Mouse (Mus musculus) CH12.LX (cell line): ENCODE measurements around the gene Ccdc32. TPM values are rescaled to one million over a fixed set of nuclear protein-coding genes. Genes with fewer than 3 reads are reported as not detected.

Experiments
- DNase-seq: peaks from one replicate; pipeline ENCODE4 v3.0.0-alpha.2; 2013; ENCODE audit errors: extremely low read depth
- H3K27ac ChIP-seq: 2 replicates; pipeline ENCODE4 v1.5.1; 2012; ENCODE audit warnings: low read depth, mild to moderate bottlenecking, control low read depth, moderate library complexity; ENCODE audit not compliant: insufficient read depth
- H3K27me3 ChIP-seq: replicated peaks from 2 replicates; pipeline ENCODE3; 2012; ENCODE audit warnings: inconsistent platforms
- H3K36me3 ChIP-seq, 2 experiments: replicated peaks in 1 of 2; 2 replicates each; pipeline versions ENCODE3 to v1.6.1; 2012; ENCODE audit warnings: inconsistent platforms in 1 of 2, low read length in 1 of 2, mild to moderate bottlenecking in 1 of 2, mixed read lengths in 1 of 2, moderate library complexity in 1 of 2; ENCODE audit not compliant: control insufficient read depth in 1 of 2, insufficient read depth in 1 of 2
- H3K4me1 ChIP-seq, 2 experiments: 2 replicates each; pipeline ENCODE4 v1.6.1; 2012; ENCODE audit warnings: inconsistent platforms in 1 of 2, moderate library complexity in 1 of 2; ENCODE audit not compliant: insufficient read depth in 2 of 2, control insufficient read depth in 1 of 2
- H3K4me2 ChIP-seq: 2 replicates; pipeline ENCODE4 v1.6.1; 2012; ENCODE audit warnings: low read depth, mild to moderate bottlenecking, control low read depth; ENCODE audit not compliant: poor library complexity, insufficient read depth, severe bottlenecking
- H3K4me3 ChIP-seq, 3 experiments: fragments of 150-350 bp in 1 of 3; sonication (generic) in 1 of 3; replicated peaks in 1 of 3; 2 replicates each; pipeline versions ENCODE3 to v1.5.1; 2011 to 2012; ENCODE audit warnings: low read depth in 2 of 3, low read length in 2 of 3, mild to moderate bottlenecking in 2 of 3, moderate library complexity in 2 of 3, control low read depth in 1 of 3, improper control_type of control experiment in 1 of 3, inconsistent platforms in 1 of 3, mixed read lengths in 1 of 3; ENCODE audit not compliant: poor library complexity in 1 of 3
- H3K79me2 ChIP-seq: replicated peaks from 2 replicates; pipeline ENCODE4 v1.6.1; 2012; ENCODE audit warnings: mild to moderate bottlenecking, moderate library complexity; ENCODE audit not compliant: control insufficient read depth, poor library complexity, insufficient read depth, severe bottlenecking; ENCODE audit errors: extremely low read depth
- H3K9ac ChIP-seq: 2 replicates; pipeline ENCODE4 v1.6.1; 2012; ENCODE audit warnings: low read depth, mild to moderate bottlenecking, control low read depth, moderate library complexity; ENCODE audit not compliant: insufficient read depth
- H3K9me3 ChIP-seq: replicated peaks from 2 replicates; pipeline ENCODE3; 2012; ENCODE audit warnings: low read length, inconsistent platforms, mixed read lengths
- CHD1 ChIP-seq: IDR thresholded peaks from 2 replicates; pipeline ENCODE4 v1.6.1; 2012; ENCODE audit warnings: low read depth, low read length, improper control_type of control experiment, inconsistent platforms
- CHD2 ChIP-seq: IDR thresholded peaks from 2 replicates; pipeline ENCODE4 v1.6.1; 2011; ENCODE audit warnings: low read length, improper control_type of control experiment
- GABPA ChIP-seq: IDR thresholded peaks from 2 replicates; pipeline ENCODE4 v1.6.1; 2012; ENCODE audit warnings: low read depth, low read length, improper control_type of control experiment, inconsistent platforms; ENCODE audit not compliant: insufficient replicate concordance
- JUN ChIP-seq: IDR thresholded peaks from 2 replicates; pipeline ENCODE4 v1.6.1; 2011; ENCODE audit warnings: low read depth, mild to moderate bottlenecking, low read length, improper control_type of control experiment, moderate library complexity; ENCODE audit not compliant: insufficient read depth
- JUND ChIP-seq: conservative IDR thresholded peaks from 2 replicates; pipeline ENCODE4 v1.6.1; 2011; ENCODE audit warnings: low read depth, low read length, improper control_type of control experiment
- KAT2A ChIP-seq: IDR thresholded peaks from 2 replicates; pipeline ENCODE4 v1.6.1; 2012; ENCODE audit warnings: low read length, improper control_type of control experiment, inconsistent platforms; ENCODE audit not compliant: insufficient replicate concordance
- MYC ChIP-seq: IDR thresholded peaks from 2 replicates; pipeline ENCODE4 v1.6.1; 2011; ENCODE audit warnings: low read depth, mild to moderate bottlenecking, improper control_type of control experiment, low read length
- POLR2A ChIP-seq: IDR thresholded peaks from 2 replicates; pipeline ENCODE4 v1.6.1; 2011; ENCODE audit warnings: low read depth, mild to moderate bottlenecking, improper control_type of control experiment, low read length
- RAD21 ChIP-seq: IDR thresholded peaks from 2 replicates; pipeline ENCODE4 v1.6.1; 2011; ENCODE audit warnings: low read depth, mild to moderate bottlenecking, low read length, improper control_type of control experiment, moderate library complexity
- SIN3A ChIP-seq: IDR thresholded peaks from 2 replicates; pipeline ENCODE4 v1.6.1; 2012; ENCODE audit warnings: low read length, improper control_type of control experiment, inconsistent platforms
- SMC3 ChIP-seq: IDR thresholded peaks from 2 replicates; pipeline ENCODE4 v1.6.1; 2011; ENCODE audit warnings: low read depth, low read length, improper control_type of control experiment
- TBP ChIP-seq: conservative IDR thresholded peaks from 2 replicates; pipeline ENCODE4 v1.6.1; 2011; ENCODE audit warnings: low read depth, low read length, improper control_type of control experiment
- USF2 ChIP-seq: conservative IDR thresholded peaks from 2 replicates; pipeline ENCODE4 v1.6.1; 2011; ENCODE audit warnings: low read depth, low read length, improper control_type of control experiment
- ZC3H11A ChIP-seq: IDR thresholded peaks from 2 replicates; pipeline ENCODE4 v1.6.1; 2012; ENCODE audit warnings: low read depth, mild to moderate bottlenecking, inconsistent platforms, low read length, improper control_type of control experiment
- ZNF384 ChIP-seq: IDR thresholded peaks from 2 replicates; pipeline ENCODE4 v1.6.1; 2012; ENCODE audit warnings: low read depth, low read length, improper control_type of control experiment, inconsistent platforms
- dilution Hi-C: fragments of 300-500 bp; cut with MboI; formaldehyde crosslinking; loops from 2 replicates; pipeline ENCODE4 v1.14.3; 2020; ENCODE audit warnings: low sequenced_read_pairs; ENCODE audit not compliant: extremely low pct_unique_long_range_greater_than_20kb, extremely low pct_ligation_motif_present
- in situ Hi-C: fragments of 300-500 bp; cut with MboI; formaldehyde crosslinking; loops from 3 replicates; pipeline ENCODE4 v1.14.3; 2019; ENCODE audit warnings: low sequenced_read_pairs, low pct_ligation_motif_present, low pct_unique_long_range_greater_than_20kb, mixed read lengths
- polyA plus RNA-seq: library from polyadenylated mRNA; unstranded; fragments of >175 nt; gene quantifications from 2 replicates; pipeline ENCODE4 v1.2.1, GENCODE M21; 2012; ENCODE audit warnings: low read depth; ENCODE audit not compliant: insufficient read length
- total RNA-seq, 2 experiments: library from RNA; depleted of rRNA; stranded (reverse); fragments of 300-350 nt in 1 of 2; fragments of >200 nt in 1 of 2; gene quantifications; 2 replicates each; pipeline ENCODE4 v1.2.3; 2012 to 2014

The Ccdc32 gene
- total and polyA plus RNA-seq, 3 experiments: 11.5 to 18.3 (median 11.7) TPM

- Histone ChIP-seq H3K4me3 (no peak overlapping the region), H3K9me3 (no peaks in the 10 kb centered on the region), H3K9ac (no peak overlapping the region), H3K4me1 (peaks cover 5 to 19% of the 10 kb centered on the region in 2 experiments), H3K27ac (no peak overlapping the region), H3K36me3 (no peaks in the 10 kb centered on the region), H3K27me3 (peaks cover 7% of the 10 kb centered on the region), H3K4me2 (no peak overlapping the region), H3K79me2 (no peaks in the 10 kb centered on the region)
- in situ Hi-C loops: no loop called here
- peak; percentile 67 for TF ChIP-seq ZNF384
- peak; percentile 64 for TF ChIP-seq JUN
- no peak for TF ChIP-seq KAT2A
- no peak for DNase-seq
- dilution Hi-C loops: no loop called here
Observed at GRCm38 (mm10) chr2:118999025-118999639, 30.1 kb downstream of the Ccdc32 start.

- peaks cover 13% of the 10 kb centered on the region for H3K27me3 ChIP-seq
- H3K79me2 ChIP-seq: no peaks in the 10 kb centered on the region
- H3K4me1 ChIP-seq: peaks cover 5 to 19% of the 10 kb centered on the region in 2 experiments
- dilution Hi-C loops: no loop called here
- no peak for DNase-seq
- no peak overlapping the region for H3K4me3 ChIP-seq
- TF ChIP-seq TBP (no peak), JUN (no peak), RAD21 (no peak), USF2 (no peak), ZC3H11A (no peak), CHD1 (no peak), GABPA (no peak), SIN3A (no peak), MYC (no peak)
- TF ChIP-seq, all 38 proteins: peak for 0
- Histone ChIP-seq H3K4me2 (no peak overlapping the region), H3K36me3 (no peaks in the 10 kb centered on the region), H3K27ac (no peak overlapping the region), H3K9ac (no peak overlapping the region), H3K9me3 (no peaks in the 10 kb centered on the region)
- in situ Hi-C loops: no loop called here
Observed at GRCm38 (mm10) chr2:118998115-118998866, 30.9 kb downstream of the Ccdc32 start.

DNA sequence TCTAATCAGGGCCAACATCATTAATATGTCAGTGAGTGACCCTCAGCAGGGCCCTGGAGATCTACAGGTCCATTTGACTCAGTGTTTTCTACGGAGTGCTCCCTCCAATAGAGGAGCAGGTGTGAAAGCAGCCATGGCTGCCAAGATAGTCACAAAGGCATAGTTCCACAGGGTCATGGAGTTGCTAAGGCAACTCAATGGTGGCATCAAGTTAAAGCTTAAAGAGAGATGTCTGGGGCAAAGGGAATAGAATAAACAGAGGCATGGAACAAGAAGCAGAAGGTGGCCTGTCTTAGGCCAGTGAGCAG, 32.4 kb downstream of the Ccdc32 start:
- Histone ChIP-seq H3K4me1 (peaks cover 5 to 19% of the 10 kb centered on the region in 2 experiments), H3K79me2 (no peaks in the 10 kb centered on the region), H3K4me2 (no peak overlapping the region), H3K9me3 (no peaks in the 10 kb centered on the region), H3K9ac (no peak overlapping the region), H3K27me3 (peaks cover 13% of the 10 kb centered on the region), H3K4me3 (no peak overlapping the region)
- DNase-seq: no peak
- in situ Hi-C loops (no loop called here), dilution Hi-C loops (no loop called here)
- no peak for TF ChIP-seq POLR2A
- TF ChIP-seq SMC3: no peak
- no peak for TF ChIP-seq JUND
- no peak for TF ChIP-seq CHD2
- TF ChIP-seq CHD1: no peak
- TF ChIP-seq, all 38 proteins: peak for 0
- Histone ChIP-seq H3K36me3 (no peaks in the 10 kb centered on the region), H3K27ac (no peak overlapping the region)
